Mouse (Mus musculus): Measurements from ENCODE around the gene Otud1.

The Otud1 gene

DNA sequence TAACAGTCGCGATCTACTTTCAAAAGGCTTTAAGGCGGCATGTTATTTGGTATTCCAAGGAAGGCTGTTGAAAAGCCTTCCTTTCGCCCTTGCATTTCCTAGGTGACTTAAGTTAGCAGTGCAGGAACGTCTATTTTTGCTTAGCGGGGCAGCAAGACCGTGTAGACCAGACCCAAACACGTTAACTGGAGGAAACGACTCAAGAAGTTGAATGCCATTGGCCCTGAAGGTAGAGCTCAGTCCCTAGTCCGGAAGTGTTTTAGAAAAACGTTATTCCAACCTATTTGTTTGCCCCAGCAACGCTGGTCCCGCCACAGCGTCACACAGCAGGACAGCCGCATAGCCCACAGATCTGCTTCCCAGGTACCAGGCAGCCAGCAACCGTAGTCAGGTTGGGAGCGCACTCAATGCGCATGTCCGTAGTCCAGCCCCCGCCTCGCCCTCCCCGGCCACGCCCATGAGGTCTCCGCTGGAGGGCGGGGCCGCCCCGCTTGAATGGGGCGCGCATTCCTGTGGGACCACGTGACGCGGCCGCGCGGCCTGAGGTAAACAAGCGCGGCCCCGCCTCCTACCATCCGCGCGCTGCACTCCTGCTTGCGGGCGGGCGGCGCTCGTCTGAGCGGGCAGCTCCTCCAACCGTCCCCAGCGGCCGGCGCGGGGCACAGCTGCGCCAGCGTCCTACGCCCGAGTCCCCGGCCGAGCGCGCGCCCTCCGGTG is at the start of gene Otud1:
Gene Otud1 (plus strand): TSS at position 595 of the 717 bp plus-strand sequence.
- peak; percentile 96 to 97 for DNase-seq (ENCODE audit: low spot score in 2 of 2)

- no peak for DNase-seq (ENCODE audit: low spot score in 2 of 2)
Observed at GRCm38 (mm10) chr2:19607852-19608251, 49.7 kb upstream of the Otud1 start.

DNA sequence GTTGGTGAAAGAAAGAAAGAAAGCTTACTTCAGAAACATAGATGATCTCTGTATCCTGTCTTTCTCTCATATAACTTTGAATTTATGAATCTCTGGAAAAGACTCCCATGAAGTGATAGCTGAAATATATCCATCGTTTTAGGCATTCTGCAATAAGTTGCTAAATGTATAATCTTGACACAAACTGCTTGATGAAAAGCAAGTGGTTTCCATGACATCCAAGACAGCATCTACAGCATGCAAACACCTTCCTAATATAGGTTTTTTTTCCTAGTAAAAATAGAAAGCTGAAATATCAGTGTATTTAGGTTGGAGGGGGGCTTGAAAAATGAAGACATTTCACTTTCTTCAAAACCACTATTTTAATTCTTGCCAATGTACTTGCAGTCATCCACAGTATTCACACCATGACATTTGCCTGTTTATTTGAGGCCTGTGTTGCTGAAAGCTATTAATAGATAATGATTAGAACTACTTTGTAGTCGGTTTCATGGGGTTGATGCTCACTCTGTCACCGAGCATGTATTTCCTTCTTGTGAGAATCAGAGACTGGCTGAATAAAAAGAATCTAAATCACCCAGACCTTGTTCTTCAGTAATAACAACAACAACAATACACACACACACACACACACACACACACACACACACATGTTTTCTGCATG is 49.0 kb upstream of the Otud1 start:
- DNase-seq (ENCODE audit: low spot score in 2 of 2) = no peak

GRCm38 (mm10) chr2:19622041-19622440 is 35.5 kb upstream of the Otud1 start:
- DNase-seq (ENCODE audit: low spot score in 2 of 2) = no peak

DNA sequence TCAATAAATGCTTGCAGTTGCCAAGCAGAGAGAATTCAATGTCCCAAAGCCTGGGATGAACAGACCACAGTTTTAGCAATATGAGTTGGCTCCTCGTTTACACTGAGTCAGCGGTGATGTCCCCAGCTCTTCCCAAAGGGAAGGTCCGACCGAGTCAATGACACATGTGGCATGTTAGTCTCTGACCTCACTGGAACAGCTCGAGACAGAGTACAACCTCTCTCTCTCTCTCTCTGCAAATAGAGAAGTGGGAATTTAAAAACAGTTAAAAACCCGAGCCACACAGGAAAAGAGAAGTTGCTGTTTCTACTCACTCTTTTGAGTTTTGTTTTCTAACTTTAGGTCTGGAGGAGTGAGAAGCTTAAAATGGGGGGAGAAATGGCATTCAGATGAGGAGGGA is 30.5 kb upstream of the Otud1 start:
- no peak for DNase-seq (ENCODE audit: low spot score in 2 of 2)

DNA sequence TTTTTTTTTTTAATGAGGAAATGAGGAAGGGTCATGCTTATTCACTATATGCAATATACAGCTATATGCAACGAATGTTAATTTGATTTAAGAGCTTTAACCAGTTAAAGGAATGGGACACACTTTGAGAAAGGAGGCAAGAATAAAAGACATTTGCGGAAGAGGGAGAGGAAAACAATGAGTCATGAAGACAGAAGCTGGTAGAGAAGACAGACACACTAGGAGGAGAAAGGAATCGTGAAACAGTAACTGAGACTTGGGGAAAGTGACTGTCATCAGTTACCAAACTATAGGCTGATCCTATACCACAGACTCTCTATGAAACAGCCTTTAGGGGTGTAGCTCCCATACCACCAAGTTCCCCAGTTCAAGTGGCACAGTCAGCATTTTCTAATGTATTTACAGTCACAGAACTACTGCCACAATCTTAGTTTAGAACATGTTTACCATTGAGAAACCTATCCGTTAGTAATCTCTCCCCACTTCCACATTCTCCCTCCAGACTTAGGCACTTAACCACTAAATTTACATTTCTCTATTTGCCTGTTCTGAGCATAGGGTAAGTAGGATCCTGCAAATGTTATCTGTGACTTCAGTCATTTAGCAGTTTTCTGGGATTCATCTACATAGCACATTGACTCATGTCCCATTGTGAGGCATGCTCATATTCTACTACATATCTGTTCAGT is 29.5 kb upstream of the Otud1 start:
- no peak for DNase-seq (ENCODE audit: low spot score in 2 of 2)

DNA sequence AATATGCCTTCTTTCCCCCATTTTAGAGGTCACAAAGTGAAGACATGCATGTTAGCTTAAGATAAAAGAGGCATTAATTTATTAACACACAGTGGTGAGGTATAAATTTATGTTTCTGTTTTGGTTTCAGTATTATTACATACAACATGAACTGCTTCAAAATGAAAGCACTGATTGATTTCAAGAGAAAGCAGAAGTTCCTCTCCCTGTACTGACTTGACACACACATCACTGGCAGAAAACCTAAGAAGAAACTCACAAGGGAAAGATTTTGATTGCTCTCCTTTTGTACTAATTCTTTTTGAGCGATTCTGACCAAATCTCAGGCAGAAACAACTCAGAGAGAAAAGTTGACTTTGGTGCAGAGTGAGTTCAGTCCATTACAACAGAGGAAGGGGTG is 27.0 kb upstream of the Otud1 start:
- DNase-seq (ENCODE audit: low spot score in 2 of 2) = no peak

DNA sequence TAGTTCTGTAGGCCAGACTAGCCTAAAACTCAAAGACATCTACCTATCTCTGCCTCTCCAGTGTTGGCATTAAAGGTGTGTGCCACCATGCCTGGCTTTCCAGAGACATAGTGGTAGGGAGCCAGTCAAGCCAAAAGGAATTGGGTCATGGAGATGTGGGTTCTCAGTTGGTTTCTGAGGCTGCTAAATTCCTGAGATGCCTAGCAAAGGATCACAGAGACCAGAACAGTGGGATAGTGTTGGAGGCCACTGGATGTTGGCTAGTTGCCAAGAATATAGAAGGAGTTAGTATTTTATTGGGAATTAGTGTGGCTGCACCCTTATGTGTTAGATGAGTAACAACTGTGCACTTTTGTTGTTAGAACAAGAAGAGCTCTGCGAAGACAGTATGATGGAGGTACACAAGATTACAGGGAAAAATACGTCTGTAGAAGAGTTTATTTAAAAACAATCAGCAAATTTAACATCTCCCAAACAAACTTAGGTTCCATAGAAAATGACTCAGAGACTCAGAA is 24.1 kb upstream of the Otud1 start:
- no peak for DNase-seq (ENCODE audit: low spot score in 2 of 2)

GRCm38 (mm10) chr2:19645182-19645581 is 12.4 kb upstream of the Otud1 start:
- DNase-seq (ENCODE audit: low spot score in 2 of 2) = no peak

DNA sequence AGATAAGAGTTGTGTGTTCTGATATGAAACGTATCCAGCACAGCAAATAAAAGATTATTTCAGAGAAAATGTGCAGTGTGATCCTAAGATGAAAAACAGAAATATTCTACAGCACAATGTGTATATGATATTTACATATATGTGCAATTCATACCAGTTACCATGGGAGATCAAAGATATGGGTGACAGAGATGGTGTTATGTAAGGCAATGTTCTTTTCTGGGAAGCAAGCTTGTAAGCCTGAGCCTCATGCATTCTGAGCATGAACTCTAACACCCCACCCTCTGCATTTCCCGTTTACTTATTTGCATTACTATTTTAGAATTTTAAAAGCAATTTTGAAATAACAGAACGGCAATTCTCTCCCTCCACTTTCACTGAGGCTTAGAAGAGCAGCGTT is 11.4 kb upstream of the Otud1 start:
- DNase-seq (ENCODE audit: low spot score in 2 of 2) = no peak

GRCm38 (mm10) chr2:19646910-19647309 is 10.6 kb upstream of the Otud1 start:
- no peak for DNase-seq (ENCODE audit: low spot score in 2 of 2)

DNA sequence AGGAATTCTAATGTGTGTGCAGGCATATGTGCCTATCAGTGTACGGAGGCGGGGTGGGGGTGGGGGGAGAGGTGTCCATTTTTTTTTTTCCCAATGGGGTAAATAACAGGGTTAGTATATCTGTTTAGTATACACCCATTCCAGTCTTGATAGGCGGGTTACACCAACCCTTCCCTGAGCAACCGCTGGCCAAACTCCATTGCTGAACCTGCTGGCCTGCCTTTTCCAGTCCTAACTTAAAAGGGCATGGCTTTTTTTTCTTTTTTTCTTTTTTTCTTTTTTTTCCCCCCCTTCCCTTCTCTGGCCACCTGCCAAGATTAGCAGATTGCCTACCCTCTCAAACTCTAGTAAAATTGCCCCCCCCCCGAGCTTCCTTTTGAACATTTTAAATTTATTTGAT is 1.1 kb upstream of the Otud1 start:
- DNase-seq (ENCODE audit: low spot score in 2 of 2) = no peak

GRCm38 (mm10) chr2:19657881-19658589 is 483 bp downstream of the Otud1 start:
- peak; percentile 28 to 53 for DNase-seq (ENCODE audit: low spot score in 2 of 2)

GRCm38 (mm10) chr2:19658661-19659384 is 1.3 kb downstream of the Otud1 start:
- peak; percentile 19 to 20 for DNase-seq (ENCODE audit: low spot score in 2 of 2)

GRCm38 (mm10) chr2:19660875-19661274 is 3.3 kb downstream of the Otud1 start:
- DNase-seq (ENCODE audit: low spot score in 2 of 2) = no peak

DNA sequence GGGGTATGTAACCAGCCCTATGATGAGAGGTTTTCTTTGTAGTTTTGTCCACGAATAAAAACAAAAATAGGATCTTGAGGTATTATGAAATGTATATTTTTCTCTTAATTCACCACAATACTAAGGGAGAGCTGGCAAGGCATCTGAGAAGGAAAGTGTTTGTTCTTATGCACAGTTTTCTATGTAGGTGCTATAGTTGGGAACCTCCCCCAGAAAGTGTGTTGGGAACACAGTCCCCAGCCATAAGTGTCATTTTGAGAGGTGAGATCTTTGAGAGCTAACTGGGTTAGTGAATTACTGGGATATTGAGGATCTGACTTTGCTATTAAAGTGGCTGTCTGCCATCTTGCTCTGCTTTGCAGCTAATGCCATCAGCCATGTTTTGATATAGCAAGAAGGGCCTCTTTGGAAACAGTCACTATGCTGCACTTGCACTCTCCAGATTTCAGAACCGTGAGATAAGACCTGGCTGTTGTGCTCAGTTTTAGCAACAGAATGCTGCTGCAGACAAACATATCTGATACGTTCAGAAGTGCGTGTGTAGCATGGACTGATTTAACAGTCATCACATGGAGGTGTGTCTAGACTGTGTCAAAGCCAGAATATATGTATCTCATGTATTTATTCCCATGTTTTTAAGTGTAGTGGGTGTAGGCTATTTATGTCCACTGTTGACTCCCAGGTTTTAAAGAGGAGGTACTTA is 5.7 kb downstream of the Otud1 start:
- no peak for DNase-seq (ENCODE audit: low spot score in 2 of 2)

GRCm38 (mm10) chr2:19664147-19664546 is 6.6 kb downstream of the Otud1 start:
- DNase-seq (ENCODE audit: low spot score in 2 of 2) = no peak

DNA sequence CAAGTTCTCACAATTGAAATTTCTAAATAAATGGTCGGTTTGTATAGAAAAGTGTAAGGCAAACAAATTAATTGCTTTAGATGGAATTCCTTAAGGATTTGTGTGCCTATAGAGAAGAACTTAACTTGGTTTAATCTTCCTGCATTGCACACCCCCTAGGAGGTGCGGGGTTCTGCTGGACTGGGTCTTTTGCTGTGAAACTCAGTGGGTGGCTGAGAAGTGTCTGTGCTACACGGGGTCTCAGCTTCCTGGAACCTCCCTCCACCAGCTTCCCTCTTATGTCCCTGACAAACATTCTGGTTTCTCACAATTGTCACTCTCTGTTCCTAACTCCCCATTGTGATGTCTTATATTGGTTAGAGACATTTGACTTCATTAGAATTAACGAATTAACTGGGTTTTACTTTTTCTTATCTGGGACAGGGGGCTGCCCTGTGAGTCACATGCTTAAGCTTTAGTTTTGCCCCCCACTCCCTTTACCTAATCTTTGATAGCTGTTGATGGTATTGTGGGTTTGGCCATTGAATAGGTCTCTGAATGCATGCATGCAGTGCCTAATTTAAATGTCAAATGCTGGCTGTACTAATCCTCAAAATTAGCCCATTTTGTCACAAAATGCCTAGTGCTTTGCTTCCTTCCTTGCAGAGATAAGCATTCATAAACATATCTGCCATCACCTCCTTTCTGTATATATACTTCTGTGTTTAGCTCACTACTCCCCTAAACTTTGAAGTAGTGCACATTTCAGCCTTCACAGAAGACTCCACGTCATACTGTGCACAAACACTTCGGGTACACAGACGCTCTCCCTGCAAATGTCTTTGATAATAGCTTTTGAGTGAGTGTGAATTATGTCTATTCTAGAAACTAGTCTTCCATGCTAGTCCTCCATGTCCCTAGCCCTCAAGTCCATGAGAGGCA is 7.3 kb downstream of the Otud1 start:
- DNase-seq (ENCODE audit: low spot score in 2 of 2) = no peak

- no peak for DNase-seq (ENCODE audit: low spot score in 2 of 2)
Observed at GRCm38 (mm10) chr2:19665841-19666240, 8.3 kb downstream of the Otud1 start.

All from urinary bladder, postnatal 36 days (tissue).